Mouse (Mus musculus): ENCODE data around the gene Slc12a5.

Gene Slc12a5

GRCm38 (mm10) chr2:165034131-165035057 lies 73.8 kb downstream of the Slc12a5 start, which contains the start of gene Ncoa5:
Gene Ncoa5 (minus strand): TSS chr2:165034867.
- peak; percentile 99 for DNase-seq

GRCm38 (mm10) chr2:165035058-165035431 lies 74.4 kb downstream of the Slc12a5 start:
- no peak for DNase-seq

GRCm38 (mm10) chr2:165037415-165037814 lies 76.8 kb downstream of the Slc12a5 start:
- DNase-seq, result no peak

GRCm38 (mm10) chr2:165042126-165042525 lies 81.5 kb downstream of the Slc12a5 start:
- DNase-seq, result no peak

GRCm38 (mm10) chr2:165043090-165043636 lies 82.6 kb downstream of the Slc12a5 start:
- DNase-seq, result no peak

GRCm38 (mm10) chr2:165043729-165044128 lies 83.1 kb downstream of the Slc12a5 start:
- no peak for DNase-seq

- DNase-seq, result no peak
These were observed 88.4 kb downstream of the Slc12a5 start for GRCm38 (mm10) chr2:165049044-165049443.
